Mouse (Mus musculus): ENCODE results near the gene March10.

DNA sequence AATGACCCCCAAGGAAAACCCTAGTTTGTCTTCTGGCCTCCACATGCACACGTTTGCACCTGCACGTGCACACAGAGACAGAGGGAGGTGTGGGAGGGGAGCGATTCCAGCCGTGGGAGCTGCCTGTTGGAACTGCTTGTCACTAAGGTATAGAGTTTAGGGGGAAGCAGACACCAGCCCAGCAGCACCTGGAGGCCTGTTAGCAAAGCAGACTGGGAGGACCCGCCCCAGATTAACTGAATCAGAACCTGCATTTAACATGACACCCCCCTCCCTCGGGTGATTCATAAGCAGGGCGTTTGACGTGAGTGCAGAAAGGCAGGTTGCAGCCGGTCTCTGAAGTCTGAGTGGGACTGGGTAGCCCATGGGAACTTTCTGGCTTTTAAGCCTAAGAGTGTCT is 126.6 kb downstream of the March10 start:
- TF ChIP-seq CTCF (IDR thresholded peaks at IDR 0.05; ENCODE audit: insufficient read depth, low read depth, low read length): no peak
- TF ChIP-seq POLR2A (IDR thresholded peaks at IDR 0.05; ENCODE audit: insufficient read depth, low read depth, low read length): no peak

Data from olfactory bulb, adult 2 months (tissue).